Mouse (Mus musculus) embryo, embryonic 9.5 days (tissue): ENCODE measurements at regions not wholly inside any gene's neighbourhood (a gene's known extent, or its start where the extent isn't known, plus 50 kb on each side); places are given as distances from the start of the nearest gene placed in this dataset.
"Not testable (repeated sequence)": the region's sequence is repeated elsewhere in the genome, so short reads cannot be mapped to it uniquely, and the experiment has no call there.

ENCODE experiments used
- DNase-seq: peaks from one replicate; pipeline ENCODE4 v3.0.0-alpha.2; 2017; ENCODE audit errors: extremely low spot score

DNA sequence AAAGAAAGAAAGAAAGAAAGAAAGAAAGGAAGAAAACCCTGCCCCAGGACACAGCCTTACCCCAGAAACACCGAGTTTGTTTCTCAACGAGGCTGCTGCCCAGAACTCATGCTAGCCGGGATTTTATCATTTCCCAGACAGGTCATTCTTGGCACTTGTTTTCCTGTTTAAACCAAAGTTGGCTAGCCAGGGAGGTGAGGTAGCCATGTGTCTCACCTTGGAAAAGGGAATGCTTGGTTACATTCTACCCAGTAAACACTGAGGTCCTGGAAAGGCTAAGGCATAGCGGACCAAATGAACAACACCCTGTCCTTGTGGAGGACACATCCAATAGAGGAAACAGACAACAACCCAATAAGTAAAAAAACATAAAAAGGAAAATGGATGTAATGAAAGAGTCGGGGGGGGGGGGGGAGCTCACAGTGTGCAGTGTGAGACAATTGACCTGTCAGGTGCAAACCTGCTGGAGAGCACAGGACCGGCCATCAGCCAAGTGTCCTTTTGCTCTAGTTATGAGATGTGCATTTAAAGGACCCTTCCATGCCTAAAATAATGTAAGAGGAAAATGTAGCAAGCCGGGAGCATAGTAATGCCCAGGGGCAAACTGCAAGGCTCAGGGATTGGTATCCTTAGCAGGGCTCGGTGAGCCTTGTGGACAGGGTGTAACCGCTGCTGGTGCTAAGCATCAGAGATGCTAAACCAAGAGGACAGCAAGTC is 78.2 kb upstream of the Fzd7 start:
- DNase-seq, result no peak

DNA sequence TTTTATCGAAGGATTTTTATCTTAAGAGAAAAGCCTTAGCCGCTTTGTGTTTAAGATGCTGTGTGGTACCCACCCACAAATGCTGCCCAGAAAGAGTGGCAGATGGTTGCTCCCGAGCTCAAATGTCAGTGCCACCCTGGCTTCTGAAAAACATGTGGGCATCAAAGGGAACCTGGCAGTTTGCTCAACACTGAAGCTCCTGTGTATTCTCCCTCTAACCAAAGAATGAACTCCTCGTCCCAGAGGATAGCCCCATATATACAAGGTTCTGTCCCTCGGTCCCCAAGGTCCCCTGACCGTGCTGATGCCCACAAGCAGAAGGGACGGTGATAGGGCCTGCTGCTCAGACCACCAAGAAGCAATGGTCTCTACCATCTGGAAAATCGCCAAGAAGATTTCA is 76.9 kb upstream of the Fzd7 start:
- no peak for DNase-seq

DNA sequence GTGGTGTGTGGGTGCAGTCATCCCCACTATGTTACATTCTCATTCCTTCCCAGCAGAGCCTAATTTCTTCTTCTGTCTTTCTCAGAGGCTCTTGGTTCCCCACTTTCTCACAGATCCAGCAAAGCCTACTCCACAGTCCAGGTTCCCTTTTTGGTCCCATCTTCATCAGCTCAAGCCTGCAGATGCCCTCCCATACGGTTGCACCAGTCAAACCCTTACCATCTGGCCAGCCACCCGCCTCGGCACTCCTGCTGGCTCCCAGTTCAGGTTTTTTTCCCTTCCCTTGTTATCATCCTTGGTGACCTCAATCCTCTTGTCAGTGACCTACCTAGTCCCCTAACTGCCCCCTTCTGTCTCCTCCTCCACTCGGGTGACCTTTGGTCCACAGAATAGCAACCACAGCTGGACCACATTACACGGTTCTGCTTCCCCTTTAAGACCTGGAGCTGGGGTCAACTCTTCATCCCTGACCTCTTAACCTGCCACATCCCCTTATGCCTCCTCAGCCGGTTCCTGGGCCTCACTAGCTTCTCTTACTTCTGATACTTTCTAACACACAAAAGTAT is 75.4 kb upstream of the Fzd7 start:
- peak; percentile 76 for DNase-seq

DNA sequence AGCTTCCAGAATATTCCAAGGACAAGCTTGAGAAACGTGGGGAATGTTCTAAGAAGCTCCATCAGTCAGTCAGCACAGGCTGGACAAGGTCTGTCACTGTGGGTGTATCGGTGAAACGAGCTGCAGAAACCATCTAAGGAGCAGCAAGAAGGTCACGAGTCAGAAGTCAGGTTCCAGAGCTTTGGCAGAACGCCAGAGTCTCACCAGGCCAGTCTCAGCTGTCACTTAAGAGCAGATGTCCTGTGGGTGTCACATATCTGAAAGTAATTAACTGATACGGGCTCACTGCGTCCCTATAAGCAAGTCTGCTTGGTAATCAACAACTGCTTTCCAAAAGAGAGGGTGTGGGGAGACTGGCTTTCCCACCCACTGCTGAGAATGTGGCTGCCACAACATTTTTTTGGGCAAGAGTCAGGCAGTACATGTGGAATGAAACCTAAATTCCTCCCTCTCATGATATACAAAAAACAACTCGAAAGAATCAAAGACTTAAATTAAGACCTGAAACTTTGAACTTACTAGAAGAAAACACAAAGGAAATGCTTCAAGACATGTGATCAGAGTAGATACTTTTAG is 72.6 kb upstream of the Fzd7 start:
- DNase-seq, result no peak

DNA sequence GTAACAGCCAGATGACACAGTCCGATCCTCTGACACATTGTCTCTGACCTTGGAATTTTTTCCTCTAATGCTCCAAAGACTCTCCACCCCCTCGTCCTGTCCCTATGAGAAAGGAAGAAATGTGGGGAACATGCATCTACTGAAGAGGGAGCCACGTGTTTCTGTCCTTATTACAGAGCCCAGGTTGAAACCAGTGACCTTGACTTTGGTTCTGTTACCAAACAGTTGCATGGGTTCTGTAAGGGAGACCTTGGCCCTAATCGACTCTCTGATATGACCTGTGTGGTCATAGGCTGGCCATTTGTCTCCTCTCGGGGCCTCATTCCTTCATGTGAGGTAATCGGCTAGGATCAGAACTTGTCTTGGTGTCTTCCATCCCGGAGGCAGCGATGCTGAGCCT is 69.0 kb upstream of the Fzd7 start:
- DNase-seq, result no peak

DNA sequence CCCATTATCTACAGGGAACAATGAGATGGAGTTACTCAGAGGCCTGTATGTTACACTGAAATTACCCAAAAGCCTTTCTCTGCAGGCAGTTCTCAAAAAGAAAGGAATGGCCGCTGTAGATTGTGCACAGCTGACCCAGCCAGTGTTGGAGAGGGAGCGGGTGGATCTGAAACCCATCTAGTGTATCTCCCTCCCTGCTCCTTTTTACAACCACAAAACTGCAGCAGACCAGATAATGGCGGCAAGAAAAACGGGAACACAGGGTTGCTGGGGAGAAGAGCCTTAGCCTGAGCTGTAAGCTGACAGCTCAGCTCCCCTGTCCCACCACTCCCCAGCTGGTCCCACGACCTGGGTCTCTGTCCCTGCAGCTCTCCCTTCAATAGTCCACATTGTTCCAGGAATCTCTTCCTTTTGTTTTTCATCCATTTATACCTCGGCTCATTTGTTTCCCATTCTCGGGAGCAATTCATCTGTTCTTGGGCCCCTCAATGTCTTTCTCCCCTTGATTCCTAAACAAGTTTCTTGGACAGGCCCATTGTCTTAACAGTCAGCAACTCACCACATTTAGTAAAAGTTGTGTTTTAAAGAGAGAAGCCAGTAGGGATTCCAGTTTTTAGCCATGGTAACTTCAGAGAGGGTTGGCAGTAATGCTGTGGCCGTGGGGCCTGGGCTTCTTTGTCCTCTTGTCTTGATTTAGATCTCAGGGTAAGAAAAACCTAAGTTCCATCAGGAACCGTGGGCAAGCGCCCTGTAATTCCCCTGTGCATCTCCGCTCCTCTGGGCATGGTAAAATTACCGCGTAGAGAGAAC is 67.6 kb upstream of the Fzd7 start:
- peak; percentile 38 for DNase-seq

DNA sequence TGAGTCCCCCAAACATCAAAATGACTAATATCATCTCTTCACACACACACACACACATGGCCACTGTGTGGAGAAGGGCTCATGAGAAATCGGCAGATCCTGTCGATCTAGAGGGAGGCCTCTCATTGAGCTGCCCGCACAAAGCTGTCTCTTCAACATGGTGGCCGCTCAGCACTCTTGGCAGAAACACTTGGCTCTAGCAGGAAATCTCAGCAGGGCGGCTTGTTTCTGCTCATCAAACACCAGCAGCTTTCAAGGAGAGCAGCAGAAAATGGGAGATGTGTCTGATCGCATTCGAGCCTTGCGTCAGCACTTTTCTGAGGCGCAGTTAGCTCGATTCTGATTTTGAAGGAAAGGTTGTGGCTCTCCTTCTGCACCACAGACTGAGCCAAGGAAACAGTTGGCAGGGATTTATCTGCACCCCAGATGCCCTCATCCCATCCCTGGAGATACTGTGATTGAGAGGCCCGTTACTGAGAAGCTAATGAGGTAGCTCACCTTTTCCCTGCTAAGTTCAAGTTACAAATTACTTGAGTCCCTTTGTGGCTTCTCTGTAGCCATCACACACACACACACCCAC is 66.4 kb upstream of the Fzd7 start:
- no peak for DNase-seq

DNA sequence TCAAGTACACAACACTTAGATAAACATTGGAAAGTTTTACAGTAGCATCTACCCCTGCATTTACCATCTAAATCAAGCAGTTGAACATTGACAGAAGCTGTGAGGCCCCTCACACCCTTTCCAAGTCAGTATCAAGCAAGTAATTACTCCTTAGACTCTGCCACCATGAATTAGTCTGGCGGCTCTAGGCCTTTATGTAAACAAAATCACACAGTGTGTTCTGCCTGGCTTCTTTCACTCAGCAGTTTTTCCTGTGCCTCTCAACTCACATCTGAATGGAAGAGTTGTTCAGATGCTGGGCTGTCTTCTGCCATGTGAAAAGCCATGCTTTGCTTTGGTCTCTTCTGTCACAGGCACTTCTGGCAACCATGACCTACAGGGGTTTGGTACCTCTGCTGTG is 64.9 kb upstream of the Fzd7 start:
- DNase-seq, result no peak

DNA sequence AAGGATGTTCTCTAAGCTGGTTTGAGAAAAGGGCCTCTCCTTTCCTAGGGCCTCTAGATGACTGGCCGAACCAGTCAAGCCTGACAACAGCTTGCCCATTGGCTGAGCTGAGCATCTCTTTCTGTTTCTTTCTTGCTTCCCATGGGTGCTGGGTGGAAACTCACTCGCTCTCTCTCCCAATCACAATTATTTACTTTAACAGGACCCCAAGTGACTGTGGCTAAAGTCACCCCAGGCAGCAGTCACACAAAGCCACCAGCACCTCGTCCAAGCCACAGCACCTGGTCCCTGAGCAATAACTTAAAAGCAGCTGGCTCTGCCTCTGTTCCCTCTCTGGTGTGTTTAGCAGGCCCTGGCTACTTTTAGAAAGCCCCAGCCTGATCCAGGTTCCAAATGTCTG is 64.3 kb upstream of the Fzd7 start:
- DNase-seq, result no peak

DNA sequence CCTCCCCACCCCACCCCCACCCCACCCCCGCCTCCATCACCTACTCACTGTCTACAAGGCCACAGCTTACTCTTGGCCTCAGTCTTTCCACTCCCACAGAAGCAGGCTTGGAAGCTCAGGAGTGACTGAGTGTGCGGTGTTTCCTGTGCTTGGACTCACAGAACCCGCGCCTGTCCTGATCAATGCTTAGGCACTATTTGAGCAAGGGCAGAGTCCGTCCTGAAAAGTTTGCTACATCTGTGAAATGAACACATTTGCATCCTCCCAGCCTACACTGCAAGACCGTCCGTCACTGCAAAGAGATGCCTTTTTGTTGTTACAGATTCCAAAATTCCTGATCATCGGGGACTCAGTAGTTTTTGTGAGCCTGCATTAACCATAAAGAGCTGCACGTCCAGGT is 63.5 kb upstream of the Fzd7 start:
- no peak for DNase-seq

DNA sequence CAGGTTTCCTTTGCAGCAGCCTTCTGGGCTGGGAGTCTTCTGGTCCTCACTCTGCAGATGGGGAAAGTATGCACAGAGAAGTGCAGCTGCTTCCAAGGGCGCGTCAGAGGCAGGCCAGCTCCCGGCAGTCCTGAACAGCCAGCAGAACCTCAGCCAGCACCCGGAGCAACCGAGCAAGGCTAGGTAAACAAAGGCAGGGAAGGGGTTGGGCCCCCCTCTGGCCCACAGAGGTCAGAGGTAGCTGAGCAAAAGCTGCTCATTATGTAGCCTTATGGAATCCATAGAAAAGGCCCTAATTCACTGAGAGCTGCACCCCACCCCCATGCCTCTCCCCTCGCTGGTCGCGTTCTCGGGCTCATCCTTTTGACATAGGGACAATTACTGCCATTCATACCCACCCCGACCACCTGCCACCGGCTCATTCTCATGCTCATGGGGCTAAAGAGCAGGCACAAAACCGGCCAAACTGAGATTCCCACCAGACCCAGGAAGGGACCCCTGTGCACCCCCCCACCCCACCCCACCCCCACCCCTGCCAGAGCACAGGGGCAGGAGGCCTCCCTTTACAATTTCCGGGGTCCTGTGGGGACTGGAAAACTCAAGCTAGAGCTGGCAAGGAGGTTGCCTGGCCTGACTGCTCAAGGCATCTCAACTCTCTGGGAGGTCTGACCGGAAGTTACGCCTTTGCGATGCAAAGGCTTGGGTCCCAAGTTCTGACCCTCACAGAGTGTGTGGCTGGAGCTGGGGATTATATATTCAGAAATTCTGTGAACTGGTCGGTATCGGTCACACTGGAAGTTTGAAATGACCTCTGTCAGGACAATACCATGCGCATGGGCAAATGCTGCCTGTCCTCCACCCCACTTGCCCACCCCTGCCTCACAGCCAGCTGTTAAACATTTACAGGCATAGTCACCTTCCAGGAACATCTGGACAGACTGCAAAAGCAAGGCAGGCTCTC is 59.0 kb upstream of the Fzd7 start:
- peak; percentile 69 for DNase-seq

DNA sequence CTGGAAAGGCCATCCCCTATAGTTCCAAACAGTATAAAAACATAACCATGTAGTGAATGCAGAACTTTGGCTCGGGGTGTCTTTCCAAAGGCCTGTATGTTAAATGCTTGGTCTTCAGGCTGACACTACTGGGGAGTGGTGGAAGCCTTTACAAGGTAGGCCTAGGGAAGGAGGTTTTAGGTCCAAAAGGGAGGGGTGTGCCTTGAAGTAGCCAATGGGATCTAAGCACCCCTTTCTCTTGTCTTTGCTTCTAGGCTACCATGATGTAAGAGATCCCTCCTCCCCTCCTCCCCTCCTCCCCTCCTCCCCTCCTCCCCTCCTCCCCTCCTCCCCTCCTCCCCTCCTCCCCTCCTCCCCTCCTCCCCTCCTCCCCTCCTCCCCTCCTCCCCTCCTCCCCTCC is 56.5 kb upstream of the Fzd7 start:
- DNase-seq, result not testable (repeated sequence)

DNA sequence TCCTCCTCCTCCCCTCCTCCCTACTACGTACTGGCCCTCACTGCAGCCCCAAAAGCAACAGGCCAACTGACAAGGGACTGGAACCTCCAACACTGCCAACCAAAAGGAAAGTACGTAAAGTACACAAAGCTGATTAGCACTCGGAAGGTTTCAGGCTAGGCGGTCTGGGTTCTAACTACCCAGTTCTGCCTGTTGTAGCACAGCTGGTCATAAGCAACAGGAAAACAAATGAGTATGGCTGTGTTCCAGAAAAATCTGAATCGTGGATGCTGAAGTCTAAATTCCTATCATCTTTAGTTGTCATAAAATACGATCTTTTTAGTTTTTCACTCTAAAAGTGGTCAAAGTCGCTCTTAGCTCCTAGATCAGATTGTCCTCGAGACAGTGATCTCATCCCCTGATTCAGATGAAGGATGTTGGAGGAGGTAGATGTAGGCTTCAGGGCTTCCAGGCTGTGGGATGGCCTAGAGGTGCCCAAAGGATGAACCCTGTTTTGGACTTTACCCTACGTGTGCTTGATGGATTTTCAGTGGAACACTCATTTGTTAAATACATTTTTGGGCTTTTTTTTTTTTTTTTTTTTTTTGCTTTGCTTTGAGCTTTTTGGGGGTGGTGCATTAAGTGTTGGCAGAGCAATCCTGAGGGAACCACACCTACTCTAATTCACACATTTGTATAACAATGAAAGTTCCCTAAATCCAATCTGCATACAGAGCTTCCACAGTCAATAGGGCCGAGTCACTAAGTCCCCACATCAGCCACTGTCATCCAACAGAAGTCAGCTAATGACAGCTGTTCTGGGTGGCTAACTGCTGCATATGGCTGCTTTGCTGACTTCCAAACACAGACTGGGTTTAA is 55.6 kb upstream of the Fzd7 start:
- DNase-seq, result no peak

DNA sequence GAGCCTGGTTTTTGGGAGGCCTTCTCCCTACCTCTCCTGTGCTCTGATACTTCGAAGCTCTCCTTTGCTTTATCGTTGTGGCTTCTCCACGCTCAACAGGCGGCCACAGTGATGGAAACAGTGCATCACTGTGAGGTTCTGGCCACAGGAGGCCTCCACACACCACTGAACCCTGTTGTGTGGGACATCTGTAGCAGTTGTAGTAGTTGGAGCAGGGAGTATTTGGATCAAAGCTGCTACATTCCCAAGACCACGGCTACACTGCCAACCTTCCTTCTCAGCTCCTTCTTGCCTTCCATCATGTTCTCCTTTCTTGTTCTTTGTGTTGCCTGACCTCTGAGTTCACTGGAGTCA is 55.0 kb upstream of the Fzd7 start:
- DNase-seq, result peak; percentile 29

DNA sequence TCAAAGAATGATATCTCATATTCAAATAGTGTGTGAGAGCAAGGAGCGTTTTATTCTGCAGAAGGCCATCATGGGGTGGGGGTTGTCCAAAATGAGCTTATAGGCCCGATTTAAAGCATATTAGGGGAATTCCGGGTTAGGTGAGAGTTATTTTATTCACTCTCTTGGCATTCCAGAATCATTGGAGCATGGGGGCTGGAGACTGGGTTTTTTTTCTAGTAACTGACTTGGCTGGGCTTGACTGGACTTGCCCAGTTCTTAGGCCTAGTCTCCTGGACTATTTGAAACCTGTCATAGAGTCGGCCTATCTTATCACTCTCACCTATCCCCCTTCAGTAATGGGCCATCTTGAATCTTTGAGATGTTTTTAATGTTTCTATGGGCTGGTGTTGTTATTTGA is 52.9 kb upstream of the Fzd7 start:
- no peak for DNase-seq

DNA sequence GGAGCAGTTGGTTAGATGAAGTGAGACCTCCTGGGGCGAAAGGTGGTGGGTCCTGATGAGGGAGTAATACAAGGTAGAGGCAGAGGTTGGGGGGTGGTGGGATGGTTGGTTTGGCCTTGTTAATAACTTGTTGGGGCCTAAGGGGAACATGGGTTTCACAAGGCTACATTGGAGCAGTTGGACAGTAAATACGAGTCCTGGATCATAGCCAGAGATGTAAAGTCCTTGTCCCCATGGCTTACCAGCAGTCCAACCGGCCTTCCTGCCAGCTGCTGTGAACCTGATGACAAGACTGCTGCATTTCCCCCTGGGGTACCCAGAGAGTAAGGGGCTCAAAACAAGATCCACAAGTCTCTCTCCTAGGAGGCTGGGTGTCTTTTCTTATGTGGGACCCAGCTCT is 52.0 kb upstream of the Fzd7 start:
- no peak for DNase-seq

DNA sequence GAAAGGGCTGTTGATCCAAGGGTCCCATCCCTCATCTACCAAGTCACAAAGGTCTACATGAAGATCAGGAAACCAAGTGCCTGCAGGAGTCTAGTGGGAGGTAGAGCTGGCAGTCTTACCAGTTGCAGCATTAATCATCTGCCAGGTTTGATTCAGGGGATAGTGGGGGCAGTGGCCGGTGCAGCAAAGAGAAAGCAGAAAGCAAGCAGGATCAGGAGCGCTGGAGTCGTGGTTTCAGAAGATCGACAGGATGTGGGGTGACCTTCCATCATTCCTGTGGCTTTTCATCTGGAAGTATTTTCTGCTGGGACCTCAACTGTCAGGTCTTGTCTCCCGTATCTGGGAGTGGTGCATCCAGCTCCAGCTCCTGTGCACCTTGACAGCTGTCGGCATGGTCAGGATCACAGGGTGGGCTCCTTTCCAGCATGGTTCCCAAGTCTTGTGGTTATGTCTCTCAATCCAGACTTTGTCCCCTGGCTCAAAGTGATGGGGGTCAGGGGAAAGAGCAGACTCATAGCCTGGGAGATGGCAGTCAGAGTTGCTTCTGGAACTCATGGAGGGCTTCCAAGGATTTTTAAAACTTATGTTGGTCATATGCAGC is 51.2 kb upstream of the Fzd7 start:
- DNase-seq, result no peak
